Mouse (Mus musculus): ENCODE results near the gene Maob.

- TF ChIP-seq CTCF (IDR thresholded peaks at IDR 0.05; ENCODE audit: control insufficient read depth, insufficient read depth, insufficient replicate concordance, low read depth, low read length) (no peak), POLR2A (IDR thresholded peaks at IDR 0.05; ENCODE audit: control insufficient read depth, low read depth, low read length) (no peak)
These were observed 24.3 kb upstream of the Maob start for GRCm38 (mm10) chrX:16841443-16841842.
